Mouse (Mus musculus): ENCODE data around the gene Zbtb48.

DNA sequence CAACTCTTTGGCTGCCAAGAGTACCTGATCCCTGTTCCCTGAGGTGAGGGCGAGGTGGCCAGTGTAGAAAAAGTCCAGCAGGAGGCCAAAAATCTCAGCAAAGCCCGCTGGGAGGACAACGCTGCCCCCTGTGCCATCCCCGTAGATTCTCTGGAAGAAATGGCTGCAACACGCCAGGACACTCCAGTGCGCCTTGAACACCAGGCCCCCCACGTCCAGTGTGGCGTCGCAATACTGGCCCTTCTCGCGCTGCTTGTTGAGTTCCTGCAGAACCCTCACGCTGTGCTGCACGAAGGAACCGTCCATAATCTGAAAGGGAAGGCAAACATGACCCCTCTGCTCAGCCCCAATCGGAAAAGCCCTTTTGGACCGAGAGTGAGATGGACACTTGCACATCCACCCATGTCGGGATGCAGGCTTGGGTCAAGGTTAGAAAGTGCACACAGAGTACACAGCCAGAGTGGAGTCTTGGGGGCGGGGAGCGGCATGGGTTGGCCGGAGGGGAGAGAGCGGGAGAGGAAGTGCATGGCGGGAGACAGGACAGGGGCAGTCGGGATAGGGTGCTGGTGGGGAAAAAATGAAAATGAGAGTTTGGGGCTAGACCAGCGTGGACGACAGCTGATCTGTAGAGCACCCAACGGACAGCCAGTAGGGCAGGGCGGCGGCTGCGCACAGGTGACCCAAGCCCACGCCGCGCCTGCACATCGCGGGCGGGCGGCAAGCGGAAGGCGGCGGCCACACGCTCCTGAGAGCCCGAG is 541 bp downstream of the Zbtb48 start:
- TF ChIP-seq CTCF (IDR thresholded peaks at IDR 0.05; ENCODE audit: extremely low read depth, insufficient read depth, low read length) (no peak), POLR2A (IDR thresholded peaks at IDR 0.05; ENCODE audit: extremely low read depth, insufficient read depth, low read length) (no peak)
